Mouse (Mus musculus) cerebellum, adult 9-11 months (tissue): ENCODE measurements around the gene Slc16a10.

Source experiments
- DNase-seq: peaks from one replicate; pipeline ENCODE4 v3.0.0; 2022

The Slc16a10 gene

DNA sequence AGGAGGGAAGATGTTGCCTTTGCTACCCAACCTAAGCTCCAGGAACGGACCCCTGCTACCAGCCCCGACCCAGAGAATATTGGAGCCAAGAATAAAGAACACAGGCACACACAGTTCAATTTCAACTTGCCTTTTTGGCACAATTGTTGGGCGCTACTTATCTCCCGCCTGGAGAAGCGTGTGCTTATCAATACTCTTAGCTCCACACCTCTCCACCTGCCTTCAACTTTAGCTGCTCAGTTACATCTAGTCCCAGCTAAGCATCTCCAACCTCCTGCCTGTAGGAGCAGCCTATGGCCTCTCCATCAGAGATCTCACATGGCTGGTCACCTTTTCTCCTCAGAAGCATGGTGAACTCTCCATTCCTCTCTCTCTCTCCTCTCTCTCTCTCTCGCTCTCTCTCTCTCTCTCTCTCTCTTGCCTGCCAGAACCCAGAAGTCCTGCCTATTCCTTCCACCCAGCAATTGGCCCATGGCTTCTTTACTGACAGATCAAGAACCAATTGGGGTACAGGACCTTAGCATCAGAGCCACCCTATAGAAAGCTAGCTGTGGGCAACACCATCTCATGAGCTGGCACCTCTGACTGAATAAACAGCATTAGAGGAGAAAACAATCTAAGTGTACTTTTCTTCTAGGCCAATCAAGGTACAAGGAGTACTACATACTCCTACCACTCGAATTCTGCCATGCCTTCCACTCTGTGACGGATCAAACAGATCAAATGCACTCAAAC, 5.4 kb upstream of the Slc16a10 start:
- no peak for DNase-seq

DNA sequence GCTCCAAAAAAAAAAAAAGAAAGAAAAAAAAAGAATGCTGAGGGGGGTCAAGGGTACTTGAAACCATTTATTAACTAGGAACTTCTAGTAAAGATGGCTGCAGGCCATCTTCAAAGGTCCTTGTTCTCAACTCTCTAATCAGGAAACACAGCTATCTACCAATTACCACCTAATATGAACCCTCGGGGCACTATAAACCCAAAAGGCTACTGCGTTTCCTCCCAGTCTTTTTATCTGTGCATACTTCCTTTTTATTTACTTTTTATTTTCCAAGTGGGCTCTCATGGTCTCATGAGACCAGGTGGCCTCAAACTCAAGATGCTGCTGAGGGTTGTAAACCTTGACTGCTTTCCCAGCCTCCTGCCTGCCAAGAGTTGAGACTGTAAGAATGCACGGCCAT, 4.4 kb upstream of the Slc16a10 start:
- no peak for DNase-seq

DNA sequence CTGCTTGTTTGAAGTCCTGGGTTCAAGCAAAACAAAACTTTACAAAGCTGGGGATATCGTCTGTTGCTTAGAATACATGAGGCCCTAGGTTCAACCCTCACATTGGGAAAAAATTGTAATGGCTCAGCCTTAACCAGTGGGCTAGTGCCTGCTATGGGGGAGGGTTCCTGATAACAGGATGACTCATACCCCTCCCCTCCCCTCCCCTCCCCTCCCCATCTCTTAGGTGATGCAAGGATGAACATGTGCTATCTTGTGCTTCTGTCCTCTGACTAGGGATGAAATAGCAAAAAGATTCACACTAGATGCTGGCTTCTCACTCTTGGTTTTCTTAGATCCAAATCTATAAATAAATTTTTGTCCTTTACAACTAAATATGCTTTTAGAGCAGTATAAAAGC, 2.8 kb upstream of the Slc16a10 start:
- no peak for DNase-seq

DNA sequence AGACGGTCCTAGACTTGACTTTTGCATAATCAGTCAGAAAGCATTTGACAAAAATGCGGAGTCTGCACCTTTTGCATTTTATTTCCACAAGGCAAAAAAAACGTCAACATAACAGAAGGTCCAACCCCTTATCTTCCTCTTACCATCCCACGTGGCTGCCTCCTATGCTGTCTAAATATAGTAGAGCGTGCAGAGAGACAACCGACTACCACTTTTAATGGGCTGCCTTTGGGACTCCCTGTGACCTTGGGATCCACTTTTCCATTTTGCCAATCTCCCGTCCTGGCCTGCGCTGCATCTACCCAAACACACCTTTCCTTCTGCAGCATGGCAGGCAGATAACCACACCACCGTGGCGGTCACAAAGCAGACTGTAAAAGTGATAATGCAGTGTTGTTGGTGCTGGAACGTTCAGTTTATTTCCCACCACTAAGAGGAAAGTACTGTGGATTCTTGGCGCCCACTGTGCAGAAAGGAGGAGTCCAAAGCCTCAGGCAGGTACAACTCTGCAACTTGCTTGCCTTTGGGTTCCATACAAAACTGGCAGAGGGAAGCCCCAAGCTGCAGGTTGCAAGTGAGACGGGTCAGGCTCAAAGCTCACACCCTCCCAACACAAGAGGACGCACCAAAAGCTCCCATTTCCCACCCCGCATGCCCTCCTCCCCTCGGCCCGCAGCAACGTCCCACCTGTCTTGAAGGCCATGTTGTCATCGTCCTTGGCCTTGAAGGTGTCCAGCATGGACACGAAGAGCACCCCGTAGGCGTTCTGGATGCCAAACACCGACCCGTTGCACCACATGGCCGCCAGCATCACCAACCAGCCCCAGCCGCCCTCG, 824 bp downstream of the Slc16a10 start:
- DNase-seq, result peak; percentile 63

DNA sequence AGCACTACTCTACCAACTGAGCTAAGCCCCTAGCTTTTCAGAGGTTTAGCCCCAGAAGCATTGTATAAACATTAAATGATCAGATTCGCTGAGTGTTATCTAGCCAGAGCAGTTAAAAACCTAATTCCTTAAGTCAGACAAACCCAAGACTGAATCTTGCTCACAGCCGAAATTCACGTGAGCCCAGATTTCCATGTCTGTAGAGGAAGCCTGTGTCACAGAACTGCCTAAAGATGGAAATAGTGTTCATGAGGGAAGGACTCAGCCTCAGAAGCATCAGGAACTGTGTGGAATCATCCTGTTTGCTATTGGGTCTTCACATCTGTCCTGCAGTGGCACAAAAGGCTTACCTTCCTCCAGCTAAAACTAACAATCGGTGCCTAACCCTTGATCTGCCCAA, 2.4 kb downstream of the Slc16a10 start:
- no peak for DNase-seq

DNA sequence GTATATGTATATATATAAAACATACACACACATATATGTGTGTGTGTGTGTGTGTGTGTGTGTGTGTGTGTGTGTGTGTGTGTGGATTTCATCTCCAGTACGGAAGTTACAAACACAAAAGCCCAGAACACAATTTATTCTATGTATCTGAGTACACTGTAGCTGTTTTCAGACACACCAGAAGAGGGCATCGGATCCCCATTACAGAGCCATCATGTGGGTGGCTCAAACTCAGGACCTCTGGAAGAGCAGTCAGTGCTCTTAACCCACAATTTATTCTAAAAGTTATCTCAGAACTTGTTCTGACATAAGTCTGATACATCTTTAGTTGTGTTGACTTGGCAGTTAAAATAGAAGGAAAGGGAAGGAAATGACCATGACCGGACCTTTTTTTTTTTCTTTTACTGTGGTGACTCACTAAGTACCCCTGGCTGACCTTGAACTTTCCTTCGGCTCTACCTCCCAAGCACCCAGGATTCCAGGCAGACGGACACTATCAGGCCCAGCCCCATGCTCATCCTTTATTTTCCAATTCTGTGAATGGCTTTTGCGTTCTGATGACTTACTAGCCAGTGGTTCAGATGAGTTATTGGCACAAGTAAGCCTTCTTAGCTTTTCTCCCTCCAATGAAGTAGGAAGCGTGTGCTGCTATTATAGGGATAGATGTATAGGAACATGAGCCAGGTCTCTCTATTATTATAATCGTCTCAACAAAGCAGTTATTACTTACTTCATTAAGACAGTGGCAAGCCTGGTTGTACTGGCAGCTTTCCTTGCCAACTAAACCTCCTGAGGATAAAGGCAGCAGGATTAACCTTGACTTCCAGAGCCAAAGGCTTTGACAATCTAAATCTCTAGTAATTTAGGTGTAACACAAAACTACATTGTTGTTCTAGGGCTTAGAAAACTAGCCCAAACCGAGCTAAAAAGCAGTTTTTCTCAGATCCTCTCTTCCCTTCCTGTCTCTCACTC, 6.0 kb downstream of the Slc16a10 start:
- DNase-seq, result no peak

DNA sequence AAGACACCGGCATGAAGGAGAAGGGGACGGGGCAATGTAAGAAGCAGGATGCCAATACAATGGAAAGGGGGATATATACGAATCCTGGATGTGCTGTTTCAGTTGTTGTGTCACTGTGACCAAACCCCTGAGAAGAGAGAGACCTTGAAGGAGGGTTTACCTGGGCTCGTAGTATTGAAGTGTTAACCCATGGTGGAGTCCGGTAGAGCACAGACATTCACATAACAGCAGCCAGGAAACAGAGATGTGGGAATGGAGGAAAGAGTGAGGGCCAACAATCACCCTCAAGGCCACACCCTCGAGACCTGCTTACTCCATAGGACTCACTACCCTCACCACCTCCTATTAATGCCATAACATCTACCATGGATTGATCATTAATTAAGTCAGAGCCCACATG, 7.2 kb downstream of the Slc16a10 start:
- no peak for DNase-seq

DNA sequence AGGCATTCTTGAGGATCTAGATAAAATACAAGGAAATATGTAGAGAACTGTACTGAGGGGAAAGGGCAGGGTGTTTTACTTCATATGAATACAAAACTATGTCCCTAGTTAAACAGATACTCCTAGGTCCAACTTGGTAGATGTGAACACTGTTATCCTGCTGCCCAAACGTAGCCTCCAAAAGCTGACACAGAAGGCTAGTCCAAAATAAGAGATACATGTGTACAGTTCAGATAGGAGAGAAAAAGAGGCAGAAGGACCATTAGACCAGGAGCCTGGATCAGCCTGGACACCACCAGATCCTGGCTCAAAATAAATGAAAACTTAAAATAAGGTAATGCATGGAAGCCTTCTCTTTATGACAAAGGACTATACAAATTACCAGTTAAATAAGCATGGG, 8.4 kb downstream of the Slc16a10 start:
- no peak for DNase-seq

DNA sequence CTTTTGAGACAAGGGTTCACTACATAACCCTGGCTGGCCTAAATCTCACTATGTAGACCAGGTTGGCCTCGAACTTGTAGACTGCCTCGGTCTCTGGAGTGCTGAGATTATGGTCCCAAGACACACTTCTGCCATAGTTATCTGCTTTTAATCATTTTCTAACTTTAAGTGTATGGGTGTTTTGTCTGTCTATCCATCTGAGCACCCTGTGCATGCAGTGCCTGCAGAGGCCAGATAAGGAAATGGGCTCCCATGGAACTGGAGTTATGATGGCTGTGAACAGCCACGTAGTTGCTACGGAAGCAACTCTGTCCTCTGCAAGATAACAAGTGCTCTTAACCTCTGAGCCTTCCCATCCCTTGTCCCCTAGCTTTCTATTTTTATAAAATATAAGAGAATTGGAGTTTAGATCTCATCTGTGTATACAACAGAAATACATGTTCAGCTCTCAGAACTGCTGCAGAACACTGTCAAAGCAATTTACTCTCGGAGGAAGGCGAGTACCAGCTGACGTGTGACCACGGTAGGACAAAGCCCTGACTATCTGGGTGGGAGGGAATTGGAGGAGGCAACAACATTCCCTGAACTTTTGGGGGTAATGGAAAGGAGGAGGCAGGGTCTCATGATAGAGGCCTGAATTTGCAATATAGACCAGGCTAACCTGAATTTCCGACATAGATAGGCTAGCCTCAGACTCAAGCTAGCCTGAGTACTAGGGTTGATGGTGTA, 10.2 kb downstream of the Slc16a10 start:
- DNase-seq, result no peak

DNA sequence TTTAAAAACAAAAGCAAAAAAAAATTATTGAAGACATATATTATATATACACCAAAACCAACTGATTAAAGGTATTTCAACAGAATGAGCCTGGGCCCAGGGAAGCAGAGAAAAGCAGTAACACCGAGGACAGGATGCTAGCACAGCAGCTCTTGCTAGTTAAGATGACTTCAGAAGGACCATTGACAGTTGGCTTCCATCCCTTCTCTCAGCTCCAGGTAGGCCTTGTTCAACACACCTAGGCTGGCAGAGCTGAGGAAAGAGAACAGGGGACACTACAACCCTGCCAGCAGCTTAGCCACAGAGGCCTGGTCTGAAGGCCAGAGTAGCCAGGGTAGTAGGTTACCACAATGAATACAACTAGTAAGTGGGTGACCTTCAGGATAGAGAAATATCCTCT, 11.9 kb downstream of the Slc16a10 start:
- no peak for DNase-seq

DNA sequence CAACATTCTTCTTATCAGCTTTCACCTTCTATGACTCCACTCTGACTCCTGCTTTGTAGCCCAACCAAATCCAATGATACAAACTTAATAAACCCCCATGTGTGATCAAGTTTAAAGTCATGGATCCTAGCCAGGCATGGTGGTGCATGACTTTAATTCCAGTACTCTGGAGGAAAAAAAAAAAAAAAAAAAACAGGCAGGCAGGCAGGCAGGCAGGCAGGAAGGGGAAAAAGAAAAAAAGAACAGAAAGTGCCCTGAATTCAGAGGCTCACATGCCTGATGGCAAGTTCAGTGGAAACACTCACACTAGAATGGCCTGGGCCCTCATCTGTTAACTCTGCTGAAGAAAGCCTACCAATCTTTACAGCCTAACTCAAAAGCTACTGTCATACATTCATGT, 12.9 kb downstream of the Slc16a10 start:
- no peak for DNase-seq

DNA sequence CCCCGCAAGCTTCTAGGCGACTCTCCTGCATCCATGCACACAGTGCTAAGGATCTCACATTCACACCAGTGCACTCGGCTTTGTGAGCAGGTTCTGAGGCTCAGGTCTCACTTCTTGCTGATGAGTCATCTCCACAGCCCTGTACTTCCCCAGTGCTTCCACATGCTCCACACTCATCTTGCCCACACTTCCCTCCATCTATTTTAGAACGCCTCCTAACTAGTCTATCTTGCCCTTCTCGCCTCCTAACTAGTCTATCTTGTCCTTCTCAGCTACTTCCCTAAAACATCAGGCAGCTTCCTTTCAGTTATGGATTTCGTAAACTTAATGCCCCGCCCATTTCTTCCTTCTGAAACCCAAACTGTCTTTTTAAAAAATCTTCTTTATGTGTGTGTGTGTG, 13.6 kb downstream of the Slc16a10 start:
- DNase-seq, result no peak

DNA sequence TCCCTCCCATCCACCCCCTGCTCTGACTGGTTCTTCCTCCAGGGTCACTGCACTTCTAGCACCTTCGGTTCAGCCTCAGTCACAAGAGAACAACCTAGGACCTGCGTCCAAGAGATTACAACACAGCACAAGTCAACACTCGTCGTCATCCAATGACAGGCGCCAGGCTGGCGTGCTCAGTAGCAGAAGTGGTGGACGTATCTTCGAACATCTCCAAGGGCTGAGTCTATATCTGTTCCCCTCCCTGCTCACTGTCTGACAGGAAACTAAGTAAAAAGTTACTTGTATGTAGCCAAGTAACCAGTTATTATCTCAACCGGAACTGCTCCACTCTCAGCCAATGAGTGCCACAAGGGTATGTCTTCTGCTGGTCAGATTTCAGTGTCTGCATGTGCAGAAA, 16.9 kb downstream of the Slc16a10 start:
- no peak for DNase-seq

DNA sequence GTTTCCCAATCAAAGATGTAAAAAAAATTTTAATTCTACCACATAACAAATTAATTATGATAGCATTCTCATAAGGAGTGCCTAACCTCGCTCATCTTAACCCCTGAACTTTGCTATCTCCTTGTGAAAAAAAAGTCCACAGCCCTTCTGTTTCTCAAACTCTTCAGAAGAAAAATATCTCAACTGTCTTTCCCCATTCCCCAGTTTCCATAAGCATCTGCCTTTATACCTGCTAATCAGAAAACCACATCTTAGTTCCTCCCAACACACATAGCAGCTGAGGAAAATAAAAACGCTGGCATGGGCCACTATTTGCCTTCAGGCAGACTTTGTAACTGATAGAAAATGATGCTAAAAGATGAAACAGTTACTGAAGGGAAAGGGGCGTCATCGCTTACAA, 17.5 kb downstream of the Slc16a10 start:
- no peak for DNase-seq

DNA sequence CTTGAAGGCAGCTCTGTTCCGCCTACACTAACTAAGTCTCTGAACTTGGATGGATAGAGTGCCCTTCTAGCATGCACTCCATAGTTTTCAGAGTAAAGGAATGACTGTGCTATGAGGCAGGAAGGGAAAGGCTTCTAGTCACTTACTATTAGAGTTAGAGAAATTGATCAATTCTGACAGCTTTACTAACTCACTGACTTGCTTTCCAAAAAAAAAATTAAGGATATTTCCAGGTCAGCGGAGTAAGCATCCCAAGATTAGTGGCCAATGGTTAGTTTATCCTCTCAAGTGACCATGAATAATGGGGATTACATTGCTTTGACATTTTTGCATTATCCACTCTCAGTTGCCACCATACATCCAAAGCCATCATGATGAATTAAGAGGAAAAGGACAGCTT, 18.0 kb downstream of the Slc16a10 start:
- DNase-seq, result no peak

DNA sequence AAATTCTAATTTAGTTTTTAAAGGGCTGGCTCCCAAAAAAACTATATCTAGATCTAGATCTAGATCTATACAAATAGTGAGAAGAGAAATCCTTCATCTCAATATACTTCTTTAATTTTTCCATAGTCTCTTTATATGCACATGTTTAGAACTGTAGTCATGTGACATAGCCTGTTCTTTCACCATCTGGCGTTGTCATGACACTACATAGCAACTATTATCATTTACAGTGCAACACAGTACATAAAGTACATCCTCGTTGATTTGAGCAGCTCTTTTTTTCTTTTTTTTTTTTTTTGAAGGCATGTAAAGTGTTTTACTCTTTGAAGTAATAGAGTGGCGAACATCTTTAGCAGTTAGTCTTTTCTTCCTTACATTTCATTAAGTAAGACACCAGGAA, 22.6 kb downstream of the Slc16a10 start:
- no peak for DNase-seq

DNA sequence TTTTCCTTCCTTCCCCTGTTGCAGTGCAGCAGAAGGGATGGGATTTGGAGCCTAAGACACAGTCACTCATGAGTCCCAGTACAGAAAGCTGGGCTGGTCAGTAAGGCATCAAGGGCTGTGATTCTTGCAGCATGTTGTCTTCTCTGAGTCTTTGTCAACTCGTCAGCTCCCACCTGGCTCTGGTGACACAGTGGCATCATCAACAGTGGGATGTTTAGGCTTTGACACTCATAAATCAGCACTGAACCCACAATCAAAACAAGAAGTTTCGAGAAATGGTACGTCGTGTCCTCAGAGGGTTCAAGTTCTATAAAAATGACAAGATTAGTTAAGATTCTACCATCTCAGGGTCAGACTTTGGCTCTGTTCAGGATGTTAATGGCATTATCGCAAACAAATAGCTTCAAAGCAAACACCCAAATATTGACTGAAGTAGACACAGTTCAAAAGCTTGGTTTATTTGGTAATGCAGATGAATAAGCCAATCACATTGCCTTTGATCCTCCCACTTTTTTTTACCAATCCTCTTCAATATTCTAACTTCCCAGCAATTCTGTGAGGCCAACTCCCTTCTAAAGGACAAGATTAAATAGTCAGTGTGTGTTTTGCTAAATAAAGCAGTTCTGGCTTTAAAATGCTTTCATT, 23.2 kb downstream of the Slc16a10 start:
- no peak for DNase-seq

DNA sequence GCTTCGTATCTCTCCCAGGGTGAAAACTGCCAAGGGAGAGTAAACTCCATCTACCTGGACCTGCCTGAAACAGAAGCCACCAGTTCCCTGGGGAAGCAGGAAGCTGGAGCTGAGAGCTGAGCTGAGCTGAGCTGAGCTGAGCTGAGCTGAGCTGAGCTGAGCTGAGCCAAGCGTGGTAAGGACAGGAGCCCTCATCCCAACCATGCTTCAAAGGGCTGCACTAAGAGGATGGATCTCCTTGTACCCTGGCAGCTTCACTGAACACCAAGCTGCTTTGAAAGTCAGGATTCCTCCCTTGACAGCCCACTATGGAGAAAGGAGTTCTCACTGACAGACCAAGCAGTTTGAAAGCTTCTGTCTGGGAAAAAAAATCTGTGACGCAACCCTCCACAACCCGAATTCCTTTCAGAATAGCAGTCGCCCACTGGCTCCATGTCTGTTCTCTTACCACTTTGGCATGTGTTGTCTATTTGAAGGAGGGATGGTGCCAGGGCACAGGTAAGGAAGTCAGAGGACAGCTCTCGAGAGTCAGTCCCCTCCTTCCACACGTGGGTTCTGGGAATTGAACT, 28.5 kb downstream of the Slc16a10 start:
- DNase-seq, result no peak

DNA sequence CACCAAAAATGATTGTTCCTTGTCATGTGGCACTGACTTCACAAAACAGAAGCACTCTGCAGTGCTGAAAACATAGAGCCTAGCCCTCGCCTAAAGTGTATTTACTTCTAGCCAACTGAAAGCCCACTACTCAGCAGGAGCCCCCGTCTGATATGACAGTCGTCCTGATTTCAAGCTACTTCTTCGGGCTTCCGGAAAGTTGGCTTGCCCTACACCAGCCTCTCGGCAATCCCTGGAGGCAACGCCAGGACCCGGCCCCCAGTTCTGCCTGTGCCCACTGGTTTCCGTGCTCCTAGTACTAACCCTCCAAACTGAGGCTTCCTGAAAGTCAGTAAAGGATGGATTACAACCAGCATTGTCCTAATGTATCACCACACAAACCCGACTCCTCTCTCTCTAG, 29.8 kb downstream of the Slc16a10 start:
- DNase-seq, result no peak

DNA sequence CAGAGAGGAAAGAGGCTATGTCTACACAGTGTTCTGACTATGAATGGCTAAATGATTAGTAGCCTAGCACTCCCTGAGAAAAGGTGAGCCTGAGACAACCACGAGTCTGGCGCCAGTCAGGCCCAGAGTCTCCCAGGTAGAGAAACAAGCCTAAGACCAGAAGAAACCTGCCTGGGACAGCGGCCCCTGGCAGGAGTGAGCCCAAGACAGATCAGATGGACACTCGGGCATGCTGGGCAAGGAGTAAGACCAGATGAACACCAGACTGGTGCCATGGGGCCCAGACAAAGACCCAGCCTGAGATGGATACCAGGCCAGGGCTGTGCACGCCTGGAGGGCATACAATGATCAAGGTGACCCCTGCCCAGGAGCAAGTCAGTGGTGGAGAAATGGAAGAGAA, 32.5 kb downstream of the Slc16a10 start:
- DNase-seq, result peak; percentile 29

DNA sequence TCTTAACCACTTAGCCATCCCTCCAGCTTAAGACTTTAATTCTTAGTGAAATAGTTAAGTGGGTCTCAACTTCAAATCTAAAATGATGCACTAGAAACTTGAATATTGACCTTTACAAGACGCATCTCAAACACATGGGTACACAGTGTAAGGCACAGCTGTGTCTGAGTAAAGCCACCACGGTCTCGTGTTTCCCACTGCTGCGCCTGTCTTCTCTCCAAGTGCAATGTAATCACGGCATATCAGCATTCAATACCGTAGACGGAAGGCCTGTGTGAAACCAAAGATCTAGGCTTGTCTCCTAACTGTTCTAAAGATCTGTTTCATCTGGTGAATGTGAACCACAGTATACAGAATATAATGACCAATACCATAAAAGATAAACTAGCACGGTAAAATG, 33.1 kb downstream of the Slc16a10 start:
- no peak for DNase-seq

DNA sequence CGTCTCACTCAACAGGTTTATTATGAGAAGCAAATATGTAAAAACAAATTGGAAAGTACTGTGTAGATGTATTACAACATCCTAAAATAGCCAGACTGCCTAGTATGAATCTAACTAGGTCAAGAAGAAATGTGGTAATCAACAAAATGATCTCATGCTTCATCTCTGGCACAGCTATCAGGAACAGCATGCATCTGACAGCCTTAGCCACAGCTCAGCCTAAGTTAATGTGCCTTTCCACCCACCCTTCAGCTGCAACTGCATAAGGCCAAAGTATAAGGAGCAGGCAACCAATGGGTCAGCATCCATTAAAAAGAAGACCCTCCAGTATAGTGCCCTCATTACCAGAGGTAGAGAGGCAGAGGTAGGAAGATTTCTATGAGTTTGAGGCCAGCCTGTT, 34.1 kb downstream of the Slc16a10 start:
- DNase-seq, result peak; percentile 71
